Mouse (Mus musculus): ENCODE measurements around the gene Ptprt. TPM values are rescaled to one million over a fixed set of nuclear protein-coding genes. Genes with fewer than 3 reads are reported as not detected.

Gene Ptprt
- total and polyA plus RNA-seq, 3 experiments, result not detected

- Histone ChIP-seq H3K4me3 (ENCODE audit: control insufficient read depth in 1 of 2, insufficient read depth in 1 of 2, low read depth in 2 of 2, low read length in 2 of 2) (no peak overlapping the region), H3K27ac (ENCODE audit: control insufficient read depth, low read depth, low read length) (no peak overlapping the region), H3K4me1 (ENCODE audit: control insufficient read depth in 1 of 2, insufficient read depth in 2 of 2, low read length in 2 of 2) (no peaks in the 10 kb centered on the region), H3K79me2 (ENCODE audit: control insufficient read depth, insufficient read depth, low read length, poor library complexity) (no peaks in the 10 kb centered on the region), H3K9me3 (replicated peaks; ENCODE audit: insufficient read depth, low read length) (no peaks in the 10 kb centered on the region), H3K9ac (ENCODE audit: control insufficient read depth, low read depth, low read length, poor library complexity, severe bottlenecking) (no peak overlapping the region), H3K27me3 (ENCODE audit: control insufficient read depth in 1 of 2, insufficient read depth in 2 of 2, low read length in 2 of 2) (no peaks in the 10 kb centered on the region), H3K36me3 (ENCODE audit: control insufficient read depth in 1 of 2, insufficient read depth in 2 of 2, low read length in 2 of 2) (no peaks in the 10 kb centered on the region)
- DNase-seq (ENCODE audit: low read depth, low spot score), result no peak
- TF ChIP-seq POLR2AphosphoS2 (IDR thresholded peaks at IDR 0.05; ENCODE audit: low read length), result no peak
These were observed 338.5 kb downstream of the Ptprt start for GRCm38 (mm10) chr2:162322411-162322810.

- no peaks in the 10 kb centered on the region for H3K9me3 ChIP-seq (replicated peaks; ENCODE audit: insufficient read depth, low read length)
- no peak for DNase-seq (ENCODE audit: low read depth, low spot score)
- no peak for TF ChIP-seq TBP (IDR thresholded peaks at IDR 0.05; ENCODE audit: low read depth, low read length)
- no peak for TF ChIP-seq RAD21 (IDR thresholded peaks at IDR 0.05; ENCODE audit: low read depth, low read length)
- TF ChIP-seq MXI1 (IDR thresholded peaks at IDR 0.05; ENCODE audit: low read depth, low read length), result no peak
- TF ChIP-seq USF2 (IDR thresholded peaks at IDR 0.05; ENCODE audit: borderline replicate concordance in 1 of 2, insufficient read depth in 1 of 2, low read depth in 1 of 2, low read length in 2 of 2), result no peak
- no peak for TF ChIP-seq ZNF384 (IDR thresholded peaks at IDR 0.05; ENCODE audit: low read depth, low read length)
- TF ChIP-seq MAZ (IDR thresholded peaks at IDR 0.05; ENCODE audit: low read depth, low read length), result no peak
- no peak for TF ChIP-seq POLR2AphosphoS5 (IDR thresholded peaks at IDR 0.05; ENCODE audit: borderline replicate concordance, low read depth, low read length)
- no peak for TF ChIP-seq GABPA (IDR thresholded peaks at IDR 0.05; ENCODE audit: low read depth, low read length)
- no peak for TF ChIP-seq KAT2A (conservative IDR thresholded peaks at IDR 0.05; ENCODE audit: low read depth, low read length)
- H3K79me2 ChIP-seq (ENCODE audit: control insufficient read depth, insufficient read depth, low read length, poor library complexity), result no peaks in the 10 kb centered on the region
- no peaks in the 10 kb centered on the region for H3K36me3 ChIP-seq (ENCODE audit: control insufficient read depth in 1 of 2, insufficient read depth in 2 of 2, low read length in 2 of 2)
- no peak overlapping the region for H3K4me3 ChIP-seq (ENCODE audit: control insufficient read depth in 1 of 2, insufficient read depth in 1 of 2, low read depth in 2 of 2, low read length in 2 of 2)
- H3K27ac ChIP-seq (ENCODE audit: control insufficient read depth, low read depth, low read length), result no peak overlapping the region
- H3K4me1 ChIP-seq (ENCODE audit: control insufficient read depth in 1 of 2, insufficient read depth in 2 of 2, low read length in 2 of 2), result no peaks in the 10 kb centered on the region
- no peaks in the 10 kb centered on the region for H3K27me3 ChIP-seq (ENCODE audit: control insufficient read depth in 1 of 2, insufficient read depth in 2 of 2, low read length in 2 of 2)
- H3K9ac ChIP-seq (ENCODE audit: control insufficient read depth, low read depth, low read length, poor library complexity, severe bottlenecking), result no peak overlapping the region
These were observed 353.0 kb downstream of the Ptprt start for GRCm38 (mm10) chr2:162307996-162308395.

GRCm38 (mm10) chr2:162294070-162294469 lies 366.9 kb downstream of the Ptprt start:
- H3K9ac ChIP-seq (ENCODE audit: control insufficient read depth, low read depth, low read length, poor library complexity, severe bottlenecking), result no peak overlapping the region
- H3K27ac ChIP-seq (ENCODE audit: control insufficient read depth, low read depth, low read length), result no peak overlapping the region
- no peaks in the 10 kb centered on the region for H3K4me1 ChIP-seq (ENCODE audit: control insufficient read depth in 1 of 2, insufficient read depth in 2 of 2, low read length in 2 of 2)
- TF ChIP-seq MYB (IDR thresholded peaks at IDR 0.05; ENCODE audit: low read depth, low read length) (no peak), POLR2AphosphoS5 (IDR thresholded peaks at IDR 0.05; ENCODE audit: borderline replicate concordance, low read depth, low read length) (no peak)
- no peaks in the 10 kb centered on the region for H3K79me2 ChIP-seq (ENCODE audit: control insufficient read depth, insufficient read depth, low read length, poor library complexity)
- no peak overlapping the region for H3K4me3 ChIP-seq (ENCODE audit: control insufficient read depth in 1 of 2, insufficient read depth in 1 of 2, low read depth in 2 of 2, low read length in 2 of 2)
- no peak for DNase-seq (ENCODE audit: low read depth, low spot score)
- H3K9me3 ChIP-seq (replicated peaks; ENCODE audit: insufficient read depth, low read length), result no peaks in the 10 kb centered on the region
- no peaks in the 10 kb centered on the region for H3K36me3 ChIP-seq (ENCODE audit: control insufficient read depth in 1 of 2, insufficient read depth in 2 of 2, low read length in 2 of 2)
- H3K27me3 ChIP-seq (ENCODE audit: control insufficient read depth in 1 of 2, insufficient read depth in 2 of 2, low read length in 2 of 2), result no peaks in the 10 kb centered on the region
